Mouse (Mus musculus): Measurements from ENCODE around the gene Ppp1r27. TPM values are rescaled to one million over a fixed set of nuclear protein-coding genes. Genes with fewer than 3 reads are reported as not detected.

Gene Ppp1r27
- polyA plus RNA-seq, 1 experiment from 2014 or later: not detected

DNA sequence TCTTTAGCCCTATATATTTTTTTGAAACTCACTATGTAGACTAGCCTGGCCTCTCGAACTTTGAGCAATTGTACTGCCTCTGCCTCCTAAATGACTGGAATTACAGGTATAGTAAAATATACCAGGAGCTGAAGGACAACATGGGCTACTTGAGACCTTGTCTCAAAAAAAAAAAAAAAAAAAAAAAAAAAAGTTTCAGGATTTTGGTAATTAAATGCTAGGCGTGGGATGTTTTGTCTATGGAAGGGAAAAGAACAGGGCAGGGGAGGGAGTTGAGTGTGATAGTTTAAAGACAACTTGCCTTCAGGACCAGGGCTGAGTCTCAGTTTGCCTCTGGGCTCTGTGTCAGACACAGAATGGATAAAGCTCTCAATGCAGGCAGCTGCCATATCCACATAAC, 24.1 kb upstream of the Ppp1r27 start:
- DNase-seq (no peak), ATAC-seq (ENCODE audit: insufficient read depth) (no peak)
- no peaks in the 10 kb centered on the region for H3K9me3 ChIP-seq (ENCODE audit: low read depth, low read length)
- peaks cover 13% of the 10 kb centered on the region; the same call in 1 of the 2 replicates for H3K4me1 ChIP-seq (ENCODE audit: insufficient read depth)
- no peak overlapping the region for H3K27ac ChIP-seq (ENCODE audit: low read depth)
- H3K9ac ChIP-seq: no peak overlapping the region
- 88% methylated on average over 2 of the region's 2 CpGs for WGBS
- H3K27me3 ChIP-seq (ENCODE audit: insufficient read depth, low read length): no peaks in the 10 kb centered on the region
- H3K4me2 ChIP-seq: peak overlapping the region; percentile 90; the same call in 1 of the 2 replicates
- H3K36me3 ChIP-seq (ENCODE audit: insufficient read depth): peaks cover 49% of the 10 kb centered on the region
- no peak overlapping the region for H3K4me3 ChIP-seq (ENCODE audit: low read depth, low read length)
- TF ChIP-seq CTCF (IDR thresholded peaks at IDR 0.05; ENCODE audit: low read depth): no peak

- H3K4me1 ChIP-seq (ENCODE audit: insufficient read depth): 0 out of 2 replicates have a peak, but pooled peaks cover 11% of the 10 kb centered on the region
- DNase-seq: no peak
- no peak for TF ChIP-seq CTCF (IDR thresholded peaks at IDR 0.05; ENCODE audit: low read depth)
- H3K27me3 ChIP-seq (ENCODE audit: insufficient read depth, low read length): no peaks in the 10 kb centered on the region
- WGBS: 31% methylated on average over 5 of the region's 5 CpGs
- ATAC-seq (ENCODE audit: insufficient read depth): no peak
- H3K27ac ChIP-seq (ENCODE audit: low read depth): peak overlapping the region; percentile 96; the same call in 1 of the 2 replicates
- peaks cover 46% of the 10 kb centered on the region for H3K36me3 ChIP-seq (ENCODE audit: insufficient read depth)
- H3K4me2 ChIP-seq: peak overlapping the region; percentile 90
- peak overlapping the region; percentile 97 for H3K4me3 ChIP-seq (ENCODE audit: low read depth, low read length)
- no peaks in the 10 kb centered on the region for H3K9me3 ChIP-seq (ENCODE audit: low read depth, low read length)
- peak overlapping the region; percentile 95 for H3K9ac ChIP-seq
Observed at GRCm38 (mm10) chr11:120574278-120574600, 23.3 kb upstream of the Ppp1r27 start.

DNA sequence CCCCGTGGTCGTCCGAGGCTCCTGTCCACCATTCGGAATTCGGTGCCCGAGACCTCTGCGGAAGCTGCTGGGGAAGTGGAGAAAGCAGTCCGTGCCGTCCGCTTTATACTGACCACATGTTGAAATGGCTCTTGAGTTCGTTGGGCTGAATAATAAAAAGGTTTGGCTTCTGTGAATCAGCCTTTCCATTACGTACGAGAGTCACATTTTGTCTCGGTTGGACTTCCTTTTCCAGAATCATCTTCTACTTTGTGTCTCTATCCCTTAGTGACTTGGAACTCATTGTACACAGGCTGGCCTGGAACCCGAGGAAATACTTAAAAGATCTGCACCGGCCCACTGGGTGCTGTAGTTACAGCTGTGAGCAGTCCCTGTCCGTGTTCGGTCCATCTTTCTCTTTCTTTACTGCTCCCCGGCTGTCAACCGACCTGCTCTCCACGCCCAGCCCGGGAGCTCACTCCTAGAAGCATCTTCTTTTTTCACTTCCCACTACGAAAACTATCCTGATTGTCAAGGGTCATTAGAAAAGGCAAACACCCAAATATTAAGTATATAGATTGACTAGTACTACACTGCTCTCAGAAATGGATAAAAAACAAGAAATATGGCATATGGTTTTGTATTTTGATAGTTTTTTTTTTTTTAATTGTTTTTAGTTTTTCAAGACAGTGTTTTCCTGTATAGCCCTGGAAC, 22.8 kb upstream of the Ppp1r27 start:
- Histone ChIP-seq H3K27ac (ENCODE audit: low read depth) (peak overlapping the region; percentile 96), H3K9ac (peak overlapping the region; percentile 95), H3K27me3 (ENCODE audit: insufficient read depth, low read length) (no peaks in the 10 kb centered on the region), H3K9me3 (ENCODE audit: low read depth, low read length) (no peaks in the 10 kb centered on the region), H3K4me2 (peak overlapping the region; percentile 90), H3K4me3 (ENCODE audit: low read depth, low read length) (peak overlapping the region; percentile 97), H3K36me3 (ENCODE audit: insufficient read depth) (peaks cover 46% of the 10 kb centered on the region), H3K4me1 (ENCODE audit: insufficient read depth) (0 out of 2 replicates have a peak, but pooled peaks cover 11% of the 10 kb centered on the region)
- TF ChIP-seq CTCF (IDR thresholded peaks at IDR 0.05; ENCODE audit: low read depth): no peak
- ATAC-seq (ENCODE audit: insufficient read depth): no peak
- under 1% methylated on average over 23 of the region's 23 CpGs for WGBS
- no peak for DNase-seq

DNA sequence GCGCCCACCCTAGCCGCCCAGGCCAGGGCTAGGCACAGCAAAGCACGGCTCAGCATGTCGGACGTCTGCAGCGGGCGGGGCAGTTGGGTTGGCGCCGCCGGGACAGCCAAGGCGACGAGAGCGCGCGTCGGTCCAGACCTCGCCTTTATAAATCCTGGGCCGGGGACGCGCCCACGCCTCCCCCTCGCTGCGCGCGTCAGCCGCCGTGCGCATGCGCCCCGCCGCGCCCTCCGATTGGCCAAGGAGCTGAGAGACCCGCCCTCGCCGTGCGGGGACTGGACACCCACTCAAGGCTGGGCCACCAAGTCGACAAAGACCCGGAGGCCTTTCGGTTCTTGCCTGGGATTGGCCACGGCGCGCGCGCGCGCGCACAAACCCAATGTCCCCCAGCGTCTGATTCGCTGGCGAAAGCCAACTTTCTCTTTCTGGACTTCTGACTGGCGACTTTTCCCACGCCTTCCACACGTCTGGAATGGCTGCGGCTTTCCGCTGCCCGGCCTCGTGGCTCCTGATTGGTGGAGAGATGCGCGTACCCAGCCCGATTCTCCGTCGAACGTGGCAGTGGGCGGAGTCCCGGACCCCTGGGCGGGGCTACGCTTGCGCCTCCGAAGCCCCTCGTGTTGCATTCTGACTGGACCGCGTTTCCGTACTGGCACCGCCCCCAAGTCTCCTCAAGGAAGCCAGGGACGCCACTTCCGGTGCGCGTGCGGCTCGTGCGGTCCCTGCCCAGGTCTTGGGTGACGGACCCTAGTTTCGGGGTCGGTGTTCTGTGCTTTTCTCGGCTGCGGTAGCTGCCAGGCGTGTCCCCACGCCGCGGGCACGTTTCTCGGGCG, 22.0 kb upstream of the Ppp1r27 start, which contains the start of gene P4hb:
TSS of gene P4hb (minus strand) at position 502 of the 833 bp plus-strand sequence.
- WGBS: under 1% methylated on average over 93 of the region's 94 CpGs
- H3K9me3 ChIP-seq (ENCODE audit: low read depth, low read length): no peaks in the 10 kb centered on the region
- peak within 1 kb of the TSS; percentile 96 for H3K27ac ChIP-seq (ENCODE audit: low read depth)

DNA sequence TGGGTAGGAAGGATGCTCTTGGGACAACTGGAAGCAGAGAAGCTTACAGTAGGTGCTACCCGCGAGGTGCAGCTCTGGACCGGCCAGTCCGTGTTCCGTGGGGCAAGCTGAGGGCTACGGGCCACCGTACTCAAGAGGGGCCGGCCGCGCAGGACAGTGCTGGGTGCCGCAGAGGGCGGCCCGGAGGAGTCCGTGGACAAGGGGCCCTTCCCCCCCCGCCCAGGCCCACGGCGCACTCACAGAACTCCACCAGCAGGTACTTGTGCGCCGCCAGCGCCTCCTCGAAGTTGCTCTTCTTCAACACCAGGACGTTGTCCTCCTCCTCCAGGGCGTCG, 21.5 kb upstream of the Ppp1r27 start:
- WGBS: under 1% methylated on average over 23 of the region's 24 CpGs
- Histone ChIP-seq H3K4me1 (ENCODE audit: insufficient read depth) (0 out of 2 replicates have a peak, but pooled peaks cover 11% of the 10 kb centered on the region), H3K36me3 (ENCODE audit: insufficient read depth) (peaks cover 46% of the 10 kb centered on the region), H3K9ac (peak overlapping the region; percentile 95), H3K4me2 (peak overlapping the region; percentile 90), H3K27me3 (ENCODE audit: insufficient read depth, low read length) (no peaks in the 10 kb centered on the region), H3K27ac (ENCODE audit: low read depth) (peak overlapping the region; percentile 96), H3K4me3 (ENCODE audit: low read depth, low read length) (peak overlapping the region; percentile 97), H3K9me3 (ENCODE audit: low read depth, low read length) (no peaks in the 10 kb centered on the region)
- DNase-seq (no peak), ATAC-seq (ENCODE audit: insufficient read depth) (peak; percentile 47)
- TF ChIP-seq CTCF (IDR thresholded peaks at IDR 0.05; ENCODE audit: low read depth): no peak

More for the DNA sequence above, 22.0 kb upstream of the Ppp1r27 start, which contains the start of gene P4hb:
- peak within 1 kb of the TSS; percentile 97 for H3K4me3 ChIP-seq (ENCODE audit: low read depth, low read length)
- DNase-seq (peak; percentile 100), ATAC-seq (ENCODE audit: insufficient read depth) (peak; percentile 96)
- H3K36me3 ChIP-seq (ENCODE audit: insufficient read depth): peaks cover 46% of the 10 kb centered on the region
- peak within 1 kb of the TSS; percentile 90 for H3K4me2 ChIP-seq
- 0 out of 2 replicates have a peak, but pooled peaks cover 11% of the 10 kb centered on the region for H3K4me1 ChIP-seq (ENCODE audit: insufficient read depth)
- no peaks in the 10 kb centered on the region for H3K27me3 ChIP-seq (ENCODE audit: insufficient read depth, low read length)
- H3K9ac ChIP-seq: peak within 1 kb of the TSS; percentile 95
- TF ChIP-seq CTCF (IDR thresholded peaks at IDR 0.05; ENCODE audit: low read depth): no peak

GRCm38 (mm10) chr11:120571754-120572416, 21.0 kb upstream of the Ppp1r27 start:
- WGBS: 8% methylated on average over 11 of the region's 11 CpGs
- DNase-seq: no peak

More at GRCm38 (mm10) chr11:120571754-120572416, 21.0 kb upstream of the Ppp1r27 start:
- no peak for TF ChIP-seq CTCF (IDR thresholded peaks at IDR 0.05; ENCODE audit: low read depth)
- Histone ChIP-seq H3K27me3 (ENCODE audit: insufficient read depth, low read length) (no peaks in the 10 kb centered on the region), H3K36me3 (ENCODE audit: insufficient read depth) (peaks cover 46% of the 10 kb centered on the region), H3K9ac (peak overlapping the region; percentile 95), H3K4me3 (ENCODE audit: low read depth, low read length) (peak overlapping the region; percentile 97), H3K4me1 (ENCODE audit: insufficient read depth) (0 out of 2 replicates have a peak, but pooled peaks cover 11% of the 10 kb centered on the region), H3K9me3 (ENCODE audit: low read depth, low read length) (no peaks in the 10 kb centered on the region), H3K4me2 (peak overlapping the region; percentile 90), H3K27ac (ENCODE audit: low read depth) (peak overlapping the region; percentile 96)
- no peak for ATAC-seq (ENCODE audit: insufficient read depth)
